Mouse (Mus musculus) testis, adult 2 months (tissue): Measurements from ENCODE around the gene Erf.

Experiments used
- CTCF ChIP-seq: fragments of 200-500 bp; IDR thresholded peaks from 2 replicates; pipeline ENCODE4 v1.5.1; 2012; ENCODE audit warnings: low read depth, mild to moderate bottlenecking, inconsistent platforms, low read length, moderate library complexity; ENCODE audit not compliant: control insufficient read depth, insufficient read depth, insufficient replicate concordance
- POLR2A ChIP-seq: fragments of 200-500 bp; IDR thresholded peaks from 2 replicates; pipeline ENCODE4 v1.6.1; 2012; ENCODE audit warnings: low read depth, mild to moderate bottlenecking, inconsistent platforms, low read length, moderate library complexity; ENCODE audit not compliant: control insufficient read depth

DNA sequence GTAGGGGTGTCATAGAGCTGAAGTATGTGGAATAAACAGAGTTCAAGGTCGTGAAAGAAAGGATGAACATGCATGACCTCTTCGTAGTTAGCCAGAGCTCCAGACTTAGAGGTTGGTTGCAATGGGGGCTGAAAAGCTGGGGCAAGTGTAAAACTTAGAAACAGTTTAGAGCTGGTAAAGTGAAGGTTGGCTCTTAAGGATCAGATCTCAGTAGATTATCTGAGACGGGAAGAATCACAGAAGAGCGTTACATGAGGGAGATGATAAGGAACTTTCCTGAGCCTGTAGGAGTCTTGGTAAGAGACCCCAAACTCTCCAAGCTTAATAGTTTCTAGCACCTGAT is 27.4 kb upstream of the Erf start:
- TF ChIP-seq POLR2A (no peak), CTCF (no peak)
